8 mouse cellular contexts compared by ENCODE assay signal in the genomic region with DNA sequence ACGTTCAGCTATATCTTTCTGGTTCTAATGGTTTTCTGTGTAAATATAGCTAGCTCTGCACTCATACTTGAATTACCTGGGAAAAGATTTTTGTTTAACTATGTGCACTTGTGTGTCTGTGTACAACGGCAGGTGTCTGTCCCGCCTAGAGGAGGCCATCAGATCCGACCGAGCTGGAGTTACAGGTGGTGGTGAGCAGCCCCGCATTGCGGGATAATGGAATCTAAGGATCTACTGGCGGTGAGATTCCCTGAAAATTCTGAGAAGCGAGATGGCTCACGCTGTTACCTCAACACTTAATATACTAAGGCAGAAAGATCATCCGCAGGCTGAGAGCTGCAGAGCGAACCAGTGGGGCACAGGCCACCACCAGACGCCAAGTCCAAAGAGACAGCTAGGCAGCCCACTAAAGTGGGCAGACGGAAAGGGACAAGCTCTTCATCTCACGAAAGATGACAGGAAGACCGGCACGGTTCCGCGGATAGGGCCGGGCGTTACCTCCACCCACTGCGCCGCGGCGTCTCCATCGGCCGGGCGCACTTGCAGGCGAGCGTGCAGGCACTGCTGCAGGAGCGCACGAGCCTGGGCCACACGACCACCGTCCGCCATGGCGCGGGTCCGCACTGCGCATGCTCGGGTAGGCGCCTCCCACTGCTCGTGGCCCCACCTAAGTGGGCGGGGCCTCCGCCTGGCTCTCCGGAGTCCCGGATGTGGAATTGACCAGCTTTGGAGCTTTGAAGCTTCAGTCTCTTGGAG. TPM values are rescaled to one million over a fixed set of nuclear protein-coding genes. Genes with fewer than 3 reads are reported as not detected.
DNase-seq lines count a peak whose midpoint lies in the region; ATAC-seq and TF ChIP-seq lines count a peak whose summit lies in the region.

Dtd2 (minus strand) TSS at position 625 of the 756 bp plus-strand sequence.

- no peak for TF ChIP-seq EP300 in CH12.LX (IDR thresholded peaks at IDR 0.05; ENCODE audit: low read length)
- no peak for TF ChIP-seq EP300 in liver, postnatal 0 days (IDR thresholded peaks at IDR 0.05; ENCODE audit: low read depth)

- H3K4me3 ChIP-seq in CH12.LX (replicated peaks in 1 of 3; ENCODE audit: low read depth in 2 of 3, low read length in 2 of 3, poor library complexity in 1 of 3): peak within 1 kb of the TSS; percentile 82 to 97 (median 88)
- peak within 1 kb of the TSS; percentile 71 for H3K4me3 ChIP-seq in forebrain, embryonic 12.5 days (replicated peaks)
- H3K4me3 ChIP-seq in liver, postnatal 0 days (ENCODE audit: low read depth, low read length): peak within 1 kb of the TSS; percentile 84
- H3K4me3 ChIP-seq in neural tube, embryonic 14.5 days (ENCODE audit: low read depth, low read length): peak within 1 kb of the TSS; percentile 58

- peaks cover 4% of the 10 kb centered on the region; the same call in 1 of the 2 replicates for H3K79me2 ChIP-seq in CH12.LX (replicated peaks; ENCODE audit: control insufficient read depth, extremely low read depth, insufficient read depth, poor library complexity, severe bottlenecking)

- peaks cover 8 to 13% of the 10 kb centered on the region in 2 experiments for H3K36me3 ChIP-seq in CH12.LX (replicated peaks in 1 of 2; ENCODE audit: control insufficient read depth in 1 of 2, insufficient read depth in 1 of 2, low read length in 1 of 2)
- H3K36me3 ChIP-seq in forebrain, embryonic 12.5 days (replicated peaks): no peaks in the 10 kb centered on the region; the same call in 1 of the 2 replicates
- H3K36me3 ChIP-seq in liver, postnatal 0 days (replicated peaks; ENCODE audit: insufficient read depth, low read length): no peaks in the 10 kb centered on the region; the same call in 1 of the 2 replicates
- no peaks in the 10 kb centered on the region for H3K36me3 ChIP-seq in neural tube, embryonic 14.5 days (ENCODE audit: control insufficient read depth, insufficient read depth, low read length)

- no peaks in the 10 kb centered on the region for H3K27me3 ChIP-seq in CH12.LX (replicated peaks)
- no peaks in the 10 kb centered on the region for H3K27me3 ChIP-seq in forebrain, embryonic 12.5 days
- no peaks in the 10 kb centered on the region for H3K27me3 ChIP-seq in liver, postnatal 0 days (ENCODE audit: insufficient read depth, low read length)
- no peaks in the 10 kb centered on the region for H3K27me3 ChIP-seq in neural tube, embryonic 14.5 days (ENCODE audit: control insufficient read depth, insufficient read depth, low read length)

- in situ Hi-C loops in CH12.LX (cut with MboI; ENCODE audit: low pct_ligation_motif_present, low pct_unique_long_range_greater_than_20kb, low sequenced_read_pairs): loop anchor here (25.0 kb wide), 1 partner anchor 831 kb away; no protein-coding TSS in a partner anchor

- no peaks in the 10 kb centered on the region for H3K9me3 ChIP-seq in CH12.LX (replicated peaks; ENCODE audit: low read length)
- no peaks in the 10 kb centered on the region for H3K9me3 ChIP-seq in forebrain, embryonic 12.5 days
- no peaks in the 10 kb centered on the region for H3K9me3 ChIP-seq in liver, postnatal 0 days (ENCODE audit: low read length)
- H3K9me3 ChIP-seq in neural tube, embryonic 14.5 days (ENCODE audit: control insufficient read depth, low read length): no peaks in the 10 kb centered on the region

- intact Hi-C loops in heart, postnatal 10 days (cut with DNase I): no loop called here

- no peak for TF ChIP-seq RAD21 in CH12.LX (IDR thresholded peaks at IDR 0.05; ENCODE audit: low read depth, low read length)

- peak; percentile 91 for ATAC-seq in forebrain, embryonic 12.5 days (ENCODE audit: low FRiP score)
- peak; percentile 97 for ATAC-seq in liver, postnatal 0 days
- peak; percentile 96 for ATAC-seq in neural tube, embryonic 14.5 days (ENCODE audit: low read depth)

- peak; percentile 89 for DNase-seq in CH12.LX (ENCODE audit: extremely low read depth)
- peak; percentile 72 for DNase-seq in c-Kit-positive CD71-positive TER-119-negative erythroid progenitor cells, embryonic 14.5 days (ENCODE audit: low read depth)
- DNase-seq in heart, postnatal 10 days: peak; percentile 94 to 97
- DNase-seq in large intestine, adult 2 months (ENCODE audit: low read depth, low spot score): peak; percentile 58
- peak; percentile 95 for DNase-seq in liver, postnatal 0 days
- peak; percentile 98 for DNase-seq in testis, postnatal 10 days (ENCODE audit: low spot score)

- dilution Hi-C loops in CH12.LX (cut with MboI; ENCODE audit: extremely low pct_ligation_motif_present, extremely low pct_unique_long_range_greater_than_20kb, low sequenced_read_pairs): no loop called here

- H3K27ac ChIP-seq in CH12.LX (ENCODE audit: insufficient read depth, low read depth): no peak within 1 kb of the TSS
- peak within 1 kb of the TSS; percentile 69 for H3K27ac ChIP-seq in forebrain, embryonic 12.5 days
- H3K27ac ChIP-seq in liver, postnatal 0 days (ENCODE audit: low read depth): peak within 1 kb of the TSS; percentile 63
- H3K27ac ChIP-seq in neural tube, embryonic 14.5 days (ENCODE audit: low read depth, low read length): peak within 1 kb of the TSS; percentile 69; the same call in 1 of the 2 replicates

- peak; percentile 97 for TF ChIP-seq POLR2A in CH12.LX (IDR thresholded peaks at IDR 0.05; ENCODE audit: low read depth, low read length)

- WGBS in forebrain, embryonic 12.5 days: 2% methylated on average over 46 of the region's 46 CpGs
- under 1% methylated on average over 46 of the region's 46 CpGs for WGBS in large intestine, adult 2 months
- WGBS in liver, postnatal 0 days (ENCODE audit: insufficient replicate concordance): 2% methylated on average over 46 of the region's 46 CpGs
- 2% methylated on average over 46 of the region's 46 CpGs for WGBS in neural tube, embryonic 14.5 days

- peak within 1 kb of the TSS; percentile 50 for H3K9ac ChIP-seq in CH12.LX (ENCODE audit: insufficient read depth, low read depth)
- peak within 1 kb of the TSS; percentile 73 for H3K9ac ChIP-seq in forebrain, embryonic 12.5 days
- peak within 1 kb of the TSS; percentile 92 for H3K9ac ChIP-seq in liver, postnatal 0 days (replicated peaks)
- H3K9ac ChIP-seq in neural tube, embryonic 14.5 days (replicated peaks; ENCODE audit: low read depth, low read length): peak within 1 kb of the TSS; percentile 53

- H3K4me1 ChIP-seq in CH12.LX (ENCODE audit: control insufficient read depth in 1 of 2, insufficient read depth in 2 of 2): peaks cover 9 to 34% of the 10 kb centered on the region in 2 experiments
- H3K4me1 ChIP-seq in forebrain, embryonic 12.5 days: peaks cover 15% of the 10 kb centered on the region; the same call in 1 of the 2 replicates
- peaks cover 3% of the 10 kb centered on the region; the same call in 1 of the 2 replicates for H3K4me1 ChIP-seq in liver, postnatal 0 days (ENCODE audit: insufficient read depth)
- H3K4me1 ChIP-seq in neural tube, embryonic 14.5 days (ENCODE audit: control insufficient read depth, insufficient read depth, low read length): no peaks in the 10 kb centered on the region

- TF ChIP-seq CTCF in CH12.LX (conservative IDR thresholded peaks at IDR 0.05 in 1 of 2, IDR thresholded peaks at IDR 0.05 in 1 of 2; ENCODE audit: low read depth in 2 of 2, low read length in 2 of 2): no peak
- TF ChIP-seq CTCF in liver, postnatal 0 days (IDR thresholded peaks at IDR 0.05; ENCODE audit: low read depth): no peak

- H3K4me2 ChIP-seq in CH12.LX (ENCODE audit: insufficient read depth, low read depth, poor library complexity, severe bottlenecking): peak within 1 kb of the TSS; percentile 78
- H3K4me2 ChIP-seq in forebrain, embryonic 12.5 days: peak within 1 kb of the TSS; percentile 56
- H3K4me2 ChIP-seq in liver, postnatal 0 days (ENCODE audit: low read depth, low read length): peak within 1 kb of the TSS; percentile 83
- H3K4me2 ChIP-seq in neural tube, embryonic 14.5 days (ENCODE audit: low read depth, low read length): peak within 1 kb of the TSS; percentile 64

TF ChIP-seq in CH12.LX, 34 proteins besides CTCF, POLR2A, EP300 and RAD21 (continues in another document):
- peak; percentile 75; the same call in 1 of the 2 replicates for TF ChIP-seq TBP (conservative IDR thresholded peaks at IDR 0.05; ENCODE audit: low read depth, low read length)
- TF ChIP-seq UBTF (IDR thresholded peaks at IDR 0.05; ENCODE audit: low read depth, low read length): peak; percentile 77; the same call in 1 of the 2 replicates
- peak; percentile 100 for TF ChIP-seq NRF1 (IDR thresholded peaks at IDR 0.05; ENCODE audit: low read depth, low read length)
- peak; percentile 93 for TF ChIP-seq TCF12 (IDR thresholded peaks at IDR 0.05; ENCODE audit: low read depth, low read length)
- TF ChIP-seq ELF1 (IDR thresholded peaks at IDR 0.05; ENCODE audit: low read depth, low read length): peak; percentile 66
- peak; percentile 45; the same call in 1 of the 2 replicates for TF ChIP-seq SIN3A (IDR thresholded peaks at IDR 0.05; ENCODE audit: low read length)
- TF ChIP-seq POLR2AphosphoS2 (IDR thresholded peaks at IDR 0.05; ENCODE audit: low read depth, low read length): peak; percentile 73; the same call in 1 of the 2 replicates
- TF ChIP-seq ZMIZ1 (IDR thresholded peaks at IDR 0.05; ENCODE audit: low read depth, low read length): peak; percentile 88
- no peak for TF ChIP-seq ZKSCAN1 (IDR thresholded peaks at IDR 0.05; ENCODE audit: borderline replicate concordance, low read depth, low read length)
- no peak for TF ChIP-seq ZNF384 (IDR thresholded peaks at IDR 0.05; ENCODE audit: low read depth, low read length)
- peak; percentile 68; the same call in 1 of the 2 replicates for TF ChIP-seq MXI1 (IDR thresholded peaks at IDR 0.05; ENCODE audit: low read depth, low read length)
- peak; percentile 53 for TF ChIP-seq BHLHE40 (IDR thresholded peaks at IDR 0.05; ENCODE audit: low read depth, low read length)
- peak; percentile 97 for TF ChIP-seq NELFE (IDR thresholded peaks at IDR 0.05; ENCODE audit: low read depth, low read length)
- TF ChIP-seq USF2 (conservative IDR thresholded peaks at IDR 0.05; ENCODE audit: low read depth, low read length): no peak
- TF ChIP-seq MAX (IDR thresholded peaks at IDR 0.05; ENCODE audit: low read length): peak; percentile 45; the same call in 1 of the 2 replicates
- peak; percentile 55; the same call in 1 of the 2 replicates for TF ChIP-seq HCFC1 (IDR thresholded peaks at IDR 0.05; ENCODE audit: low read depth, low read length)
- TF ChIP-seq E2F4 (IDR thresholded peaks at IDR 0.05; ENCODE audit: insufficient replicate concordance, low read depth, low read length): no peak

RNA-seq across cellular contexts. Expression of gene Dtd2, which starts in this region (rescaled TPM):
- total RNA-seq in CH12.LX (2012; rRNA removed): 23.8 and 24.5 TPM in 2 replicates
- 34.6 and 39.6 TPM in 2 replicates for total RNA-seq in CH12.LX (2014; rRNA removed)
- polyA plus RNA-seq in CH12.LX (2012; ENCODE audit: insufficient read length, low read depth): 31.5 and 39.3 TPM in 2 replicates
- polyA plus RNA-seq in forebrain, embryonic 12.5 days (2016; fragmentation: Nextera tagmentation; extraction: Ambion mirVana): 20.8 and 23.1 TPM in 2 replicates
- 1 to 10 TPM; 6.8 to 8.4 TPM for total RNA-seq in heart, postnatal 10 days (2021)
- polyA plus RNA-seq in large intestine, adult 2 months (2012; rRNA removed): 5.0 and 6.1 TPM in 2 replicates
- polyA plus RNA-seq in liver, postnatal 0 days (2015; fragmentation: Nextera tagmentation; extraction: Ambion mirVana): 19.7 and 20.0 TPM in 2 replicates
- 20.1 and 23.2 TPM in 2 replicates for polyA plus RNA-seq in neural tube, embryonic 14.5 days (2014; fragmentation: Nextera tagmentation; extraction: Ambion mirVana)
